In the genomic region with DNA sequence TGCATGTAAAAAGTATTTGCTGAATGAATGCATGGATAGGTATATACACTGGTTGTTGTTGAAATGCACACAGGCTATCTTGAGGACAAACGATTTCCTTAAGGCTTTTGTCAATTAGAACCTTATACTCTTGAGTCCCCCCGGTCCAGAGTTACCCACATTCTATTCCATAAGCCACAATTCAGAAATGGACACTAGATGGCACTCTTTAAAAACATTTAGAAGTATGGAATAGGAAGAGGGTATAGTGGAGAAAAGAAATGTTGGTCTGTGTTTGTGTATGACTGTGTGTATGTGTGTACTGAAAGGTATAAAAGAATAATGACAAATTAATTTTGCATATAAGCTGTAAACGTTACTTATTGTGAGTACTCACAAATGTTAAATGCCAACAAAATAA, we compare ENCODE assay signal across 7 mouse cellular contexts. TPM values are rescaled to one million over a fixed set of nuclear protein-coding genes. Genes with fewer than 3 reads are reported as not detected.
DNase-seq lines count a peak whose midpoint lies in the region; ATAC-seq and TF ChIP-seq lines count a peak whose summit lies in the region.

No protein-coding gene starts in this region.

- no peak overlapping the region for H3K4me3 ChIP-seq in neural tube, embryonic 11.5 days (ENCODE audit: low read depth, low read length)
- H3K4me3 ChIP-seq in hindbrain, postnatal 0 days (ENCODE audit: low read length), result no peak overlapping the region
- H3K4me3 ChIP-seq in midbrain, embryonic 15.5 days, result no peak overlapping the region

- no peaks in the 10 kb centered on the region for H3K4me1 ChIP-seq in neural tube, embryonic 11.5 days (ENCODE audit: control insufficient read depth, insufficient read depth, low read length)
- H3K4me1 ChIP-seq in hindbrain, postnatal 0 days (ENCODE audit: insufficient read depth, low read length), result peaks cover 3% of the 10 kb centered on the region; the same call in 1 of the 2 replicates
- H3K4me1 ChIP-seq in midbrain, embryonic 15.5 days, result peaks cover 9% of the 10 kb centered on the region

- DNase-seq in neural tube, embryonic 11.5 days (ENCODE audit: low spot score), result peak; percentile 49
- no peak for DNase-seq in neural tube, embryonic 10.5 days (ENCODE audit: extremely low spot score, low spot score)
- peak; percentile 74 for DNase-seq in c-Kit-positive CD71-negative TER-119-negative erythroid progenitor cells, embryonic 14.5 days (ENCODE audit: low read depth)
- peak; percentile 77 for DNase-seq in hindbrain, postnatal 0 days (ENCODE audit: low spot score)
- no peak for DNase-seq in adrenal gland, postnatal 25 days
- no peak for DNase-seq in urinary bladder, adult 18-20 months (ENCODE audit: low spot score in 2 of 2)

- H3K27me3 ChIP-seq in neural tube, embryonic 11.5 days (ENCODE audit: control insufficient read depth, insufficient read depth, low read length), result no peaks in the 10 kb centered on the region
- no peaks in the 10 kb centered on the region for H3K27me3 ChIP-seq in hindbrain, postnatal 0 days (ENCODE audit: insufficient read depth, low read length)
- no peaks in the 10 kb centered on the region for H3K27me3 ChIP-seq in midbrain, embryonic 15.5 days (replicated peaks)

- H3K9ac ChIP-seq in neural tube, embryonic 11.5 days (ENCODE audit: low read length), result no peak overlapping the region
- no peak overlapping the region for H3K9ac ChIP-seq in hindbrain, postnatal 0 days (replicated peaks; ENCODE audit: low read length)
- H3K9ac ChIP-seq in midbrain, embryonic 15.5 days, result no peak overlapping the region

- WGBS in neural tube, embryonic 11.5 days, result 75% methylated on average over 3 of the region's 3 CpGs
- 57% methylated on average over 3 of the region's 3 CpGs for WGBS in hindbrain, postnatal 0 days
- WGBS in midbrain, embryonic 15.5 days, result 66% methylated on average over 3 of the region's 3 CpGs

- H3K4me2 ChIP-seq in neural tube, embryonic 11.5 days (ENCODE audit: low read depth), result no peak overlapping the region
- H3K4me2 ChIP-seq in hindbrain, postnatal 0 days (ENCODE audit: low read depth, low read length), result no peak overlapping the region
- no peak overlapping the region for H3K4me2 ChIP-seq in midbrain, embryonic 15.5 days

- H3K36me3 ChIP-seq in neural tube, embryonic 11.5 days (ENCODE audit: control insufficient read depth, insufficient read depth, low read length), result no peaks in the 10 kb centered on the region
- peaks cover 15% of the 10 kb centered on the region; the same call in 1 of the 2 replicates for H3K36me3 ChIP-seq in hindbrain, postnatal 0 days (ENCODE audit: insufficient read depth, low read length)
- peaks cover 17% of the 10 kb centered on the region; the same call in 1 of the 2 replicates for H3K36me3 ChIP-seq in midbrain, embryonic 15.5 days (replicated peaks)

- H3K9me3 ChIP-seq in neural tube, embryonic 11.5 days (ENCODE audit: control insufficient read depth, low read length), result no peaks in the 10 kb centered on the region
- H3K9me3 ChIP-seq in hindbrain, postnatal 0 days (ENCODE audit: low read length), result no peaks in the 10 kb centered on the region
- H3K9me3 ChIP-seq in midbrain, embryonic 15.5 days, result no peaks in the 10 kb centered on the region

- TF ChIP-seq CTCF in hindbrain, postnatal 0 days (IDR thresholded peaks at IDR 0.05; ENCODE audit: low read depth), result peak; percentile 64

- peak; percentile 64; the same call in 1 of the 2 replicates for ATAC-seq in neural tube, embryonic 11.5 days (ENCODE audit: insufficient read depth, low FRiP score, low TSS enrichment)
- ATAC-seq in hindbrain, postnatal 0 days, result peak; percentile 80
- ATAC-seq in midbrain, embryonic 15.5 days (replicated peaks), result peak; percentile 84

- no peak overlapping the region for H3K27ac ChIP-seq in neural tube, embryonic 11.5 days (ENCODE audit: low read depth, low read length)
- H3K27ac ChIP-seq in hindbrain, postnatal 0 days, result no peak overlapping the region
- H3K27ac ChIP-seq in midbrain, embryonic 15.5 days, result no peak overlapping the region

RNA-seq across cellular contexts. Expression of a gene that starts 5.8 kb away (rescaled TPM):
- polyA plus RNA-seq in neural tube, embryonic 11.5 days (2014; fragmentation: Nextera tagmentation; extraction: Ambion mirVana), result 23.8 and 24.1 TPM in 2 replicates
- 10.0 and 12.8 TPM in 2 replicates for total RNA-seq in hindbrain, postnatal 0 days (2014; rRNA removed)
- polyA plus RNA-seq in hindbrain, postnatal 0 days (2015; fragmentation: Nextera tagmentation; extraction: Ambion mirVana), result 9.6 and 10.2 TPM in 2 replicates
- polyA plus RNA-seq in midbrain, embryonic 15.5 days (2015; fragmentation: Nextera tagmentation; extraction: Ambion mirVana), result 19.0 and 19.7 TPM in 2 replicates
- total RNA-seq in adrenal gland, postnatal 25 days (2021), result 11.1 and 15.5 TPM in 2 replicates

RNA-seq across cellular contexts. Expression of a gene that starts 6.0 kb away (rescaled TPM):
- polyA plus RNA-seq in neural tube, embryonic 11.5 days (2014; fragmentation: Nextera tagmentation; extraction: Ambion mirVana), result 9.7 and 11.0 TPM in 2 replicates
- total RNA-seq in hindbrain, postnatal 0 days (2014; rRNA removed), result 7.4 and 8.6 TPM in 2 replicates
- 2.3 and 3.3 TPM in 2 replicates for polyA plus RNA-seq in hindbrain, postnatal 0 days (2015; fragmentation: Nextera tagmentation; extraction: Ambion mirVana)
- 4.2 and 4.3 TPM in 2 replicates for polyA plus RNA-seq in midbrain, embryonic 15.5 days (2015; fragmentation: Nextera tagmentation; extraction: Ambion mirVana)
- 16.3 and 16.9 TPM in 2 replicates for total RNA-seq in adrenal gland, postnatal 25 days (2021)

Comparison
In these comparisons a context has a peak if more than half of its experiments do, and no peak if none do; other contexts are left out.
1. DNase-seq: peak in neural tube, embryonic 11.5 days (single experiment), c-Kit-positive CD71-negative TER-119-negative erythroid progenitor cells, embryonic 14.5 days (single experiment) and hindbrain, postnatal 0 days (single experiment); none in neural tube, embryonic 10.5 days (single experiment), adrenal gland, postnatal 25 days (single experiment) and urinary bladder, adult 18-20 months (0 of 2).
2. Peak in every context shown above with its lines, with median percentiles within 50 percentile points of each other: ATAC-seq.